Comparison of ENCODE assay signal across 14 mouse cellular contexts in genomic region chr9:80335660-80336357, GRCm38 (mm10).
"Had no signal": no experiment of that assay in that cellular context is flagged by ENCODE, and none has a peak within 500 bp of the region (broad histone marks: within the 10 kb centered on the region; RNA-seq: fewer than 3 reads in every experiment).

No protein-coding gene starts in this region.

- H3K36me3 ChIP-seq: limb, embryonic 12.5 days; liver, embryonic 13.5 days; lung, embryonic 15.5 days; midbrain, embryonic 15.5 days had no signal

- H3K4me2 ChIP-seq: limb, embryonic 12.5 days; liver, embryonic 13.5 days; lung, embryonic 15.5 days; midbrain, embryonic 11.5 days; midbrain, embryonic 15.5 days had no signal

- DNase-seq: kidney, adult 11 months; kidney, postnatal 36 days; liver, embryonic 13.5 days; lung, postnatal 14 days; right cerebral cortex, postnatal 14 days; thymus, postnatal 4 days had no signal

- H3K27me3 ChIP-seq: liver, embryonic 13.5 days; lung, embryonic 15.5 days had no signal

- H3K9me3 ChIP-seq: limb, embryonic 12.5 days; liver, embryonic 13.5 days; lung, embryonic 15.5 days; midbrain, embryonic 15.5 days had no signal

- H3K4me3 ChIP-seq: layer of hippocampus, adult 2 months; limb, embryonic 12.5 days; liver, embryonic 13.5 days; lung, embryonic 15.5 days; megakaryocyte, embryonic 14.5 days; midbrain, embryonic 15.5 days had no signal

- ATAC-seq: midbrain, embryonic 15.5 days had no signal

- H3K9ac ChIP-seq: limb, embryonic 12.5 days; liver, embryonic 13.5 days; lung, embryonic 15.5 days; midbrain, embryonic 15.5 days had no signal

- H3K27ac ChIP-seq: layer of hippocampus, adult 2 months; limb, embryonic 12.5 days; liver, embryonic 13.5 days; lung, embryonic 15.5 days; macrophage; midbrain, embryonic 15.5 days; stomach, postnatal 0 days had no signal

- H3K4me1 ChIP-seq: liver, embryonic 13.5 days had no signal
